Comparison of ENCODE assay signal across 11 mouse cellular contexts in genomic region chr17:29769143-29769542, GRCm38 (mm10). TPM values are rescaled to one million over a fixed set of nuclear protein-coding genes. Genes with fewer than 3 reads are reported as not detected.
DNase-seq lines count a peak whose midpoint lies in the region; ATAC-seq and TF ChIP-seq lines count a peak whose summit lies in the region.
"Had no signal": no experiment of that assay in that cellular context is flagged by ENCODE, and none has a peak within 500 bp of the region (broad histone marks: within the 10 kb centered on the region; RNA-seq: fewer than 3 reads in every experiment).

No protein-coding gene starts in this region.

- H3K4me2 ChIP-seq in midbrain, postnatal 0 days (ENCODE audit: low read depth, low read length, poor library complexity, severe bottlenecking) = no peak overlapping the region
- H3K4me2 ChIP-seq: forebrain, embryonic 13.5 days; limb, embryonic 15.5 days had no signal

- no peaks in the 10 kb centered on the region for H3K4me1 ChIP-seq in ES-Bruce4 (ENCODE audit: control insufficient read depth, insufficient read depth, low read length)
- H3K4me1 ChIP-seq in limb, embryonic 10.5 days = peaks cover 50% of the 10 kb centered on the region
- H3K4me1 ChIP-seq in small intestine, adult 2 months (ENCODE audit: control insufficient read depth, insufficient read depth, insufficient read length, low read length) = peaks cover 9% of the 10 kb centered on the region; the same call in 1 of the 2 replicates
- H3K4me1 ChIP-seq in midbrain, postnatal 0 days (ENCODE audit: insufficient read depth, low read length) = no peaks in the 10 kb centered on the region
- H3K4me1 ChIP-seq: forebrain, embryonic 13.5 days had no signal

- peak overlapping the region; percentile 31 for H3K4me3 ChIP-seq in ES-Bruce4 (ENCODE audit: low read depth, low read length)
- H3K4me3 ChIP-seq in limb, embryonic 10.5 days = no peak overlapping the region
- H3K4me3 ChIP-seq in small intestine, adult 2 months (ENCODE audit: low read depth, low read length) = no peak overlapping the region
- H3K4me3 ChIP-seq in midbrain, postnatal 0 days (ENCODE audit: low read depth, low read length) = no peak overlapping the region
- H3K4me3 ChIP-seq: forebrain, embryonic 13.5 days; limb, embryonic 15.5 days had no signal

- no peaks in the 10 kb centered on the region for H3K27me3 ChIP-seq in ES-Bruce4 (ENCODE audit: control insufficient read depth, insufficient read depth, low read length, poor library complexity, severe bottlenecking)
- peaks cover 12% of the 10 kb centered on the region; the same call in 1 of the 2 replicates for H3K27me3 ChIP-seq in limb, embryonic 10.5 days (ENCODE audit: low read depth, poor library complexity, severe bottlenecking)
- H3K27me3 ChIP-seq in small intestine, adult 2 months (ENCODE audit: control insufficient read depth, insufficient read depth, low read length) = no peaks in the 10 kb centered on the region
- no peaks in the 10 kb centered on the region for H3K27me3 ChIP-seq in midbrain, postnatal 0 days (ENCODE audit: insufficient read depth, low read length)
- H3K27me3 ChIP-seq: forebrain, embryonic 13.5 days; limb, embryonic 15.5 days had no signal

- H3K36me3 ChIP-seq in ES-Bruce4 (ENCODE audit: control insufficient read depth, insufficient read depth, low read length, poor library complexity, severe bottlenecking) = no peaks in the 10 kb centered on the region
- no peaks in the 10 kb centered on the region for H3K36me3 ChIP-seq in limb, embryonic 10.5 days
- no peaks in the 10 kb centered on the region for H3K36me3 ChIP-seq in small intestine, adult 2 months (ENCODE audit: control insufficient read depth, insufficient read depth, low read length)
- no peaks in the 10 kb centered on the region for H3K36me3 ChIP-seq in midbrain, postnatal 0 days (ENCODE audit: insufficient read depth, low read length)
- H3K36me3 ChIP-seq: limb, embryonic 15.5 days had no signal

- no peak for ATAC-seq in midbrain, postnatal 0 days (ENCODE audit: low FRiP score)

- DNase-seq in 416B (ENCODE audit: low read depth) = peak; percentile 68
- peak; percentile 44 for DNase-seq in limb, embryonic 10.5 days (ENCODE audit: low spot score)
- DNase-seq in frontal cortex, postnatal 14 days (ENCODE audit: low spot score in 2 of 2) = no peak
- no peak for DNase-seq in midbrain, postnatal 0 days (ENCODE audit: low spot score)
- no peak for DNase-seq in c-Kit-positive CD71-positive TER-119-positive erythroid progenitor cells, embryonic 14.5 days (ENCODE audit: low spot score)
- DNase-seq in heart, adult 18-20 months = no peak
- DNase-seq: cerebellum, adult 9-10 months had no signal

- no peak for TF ChIP-seq CTCF in ES-Bruce4 (IDR thresholded peaks at IDR 0.05; ENCODE audit: low read depth, low read length)
- no peak for TF ChIP-seq CTCF in small intestine, adult 2 months (IDR thresholded peaks at IDR 0.05; ENCODE audit: extremely low read depth, insufficient read length, insufficient replicate concordance, low read depth, low read length)
- TF ChIP-seq CTCF in midbrain, postnatal 0 days (IDR thresholded peaks at IDR 0.05) = no peak

- 0 out of 2 replicates have a peak overlapping the region, but pooled peaks have one; percentile 1 for H3K9ac ChIP-seq in ES-Bruce4 (ENCODE audit: low read depth, poor library complexity, severe bottlenecking)
- no peak overlapping the region for H3K9ac ChIP-seq in midbrain, postnatal 0 days (replicated peaks; ENCODE audit: low read length, poor library complexity, severe bottlenecking)
- H3K9ac ChIP-seq: forebrain, embryonic 13.5 days; limb, embryonic 15.5 days had no signal

- 57% methylated on average over 7 of the region's 7 CpGs for WGBS in limb, embryonic 10.5 days
- 23% methylated on average over 7 of the region's 7 CpGs for WGBS in small intestine, adult 2 months
- WGBS in midbrain, postnatal 0 days = 72% methylated on average over 7 of the region's 7 CpGs

- no peak for TF ChIP-seq POLR2A in ES-Bruce4 (IDR thresholded peaks at IDR 0.05; ENCODE audit: insufficient read depth, low read length)
- TF ChIP-seq POLR2A in small intestine, adult 2 months (IDR thresholded peaks at IDR 0.05; ENCODE audit: low read depth, low read length) = no peak

- TF ChIP-seq EP300 in ES-Bruce4 (IDR thresholded peaks at IDR 0.05; ENCODE audit: insufficient read depth, low read depth, low read length) = no peak

- no peaks in the 10 kb centered on the region for H3K9me3 ChIP-seq in ES-Bruce4 (replicated peaks; ENCODE audit: control insufficient read depth, insufficient read depth, low read length, poor library complexity, severe bottlenecking)
- no peaks in the 10 kb centered on the region for H3K9me3 ChIP-seq in limb, embryonic 10.5 days (replicated peaks)
- no peaks in the 10 kb centered on the region for H3K9me3 ChIP-seq in midbrain, postnatal 0 days (ENCODE audit: low read length)
- H3K9me3 ChIP-seq: forebrain, embryonic 13.5 days; limb, embryonic 15.5 days had no signal

- no peak overlapping the region for H3K27ac ChIP-seq in ES-Bruce4 (ENCODE audit: insufficient read depth, low read length)
- no peak overlapping the region for H3K27ac ChIP-seq in limb, embryonic 10.5 days
- H3K27ac ChIP-seq in small intestine, adult 2 months (ENCODE audit: insufficient read depth, low read depth, low read length) = 0 out of 2 replicates have a peak overlapping the region, but pooled peaks have one; percentile 31
- H3K27ac ChIP-seq in midbrain, postnatal 0 days (ENCODE audit: low read depth, low read length) = no peak overlapping the region
- H3K27ac ChIP-seq: limb, embryonic 15.5 days had no signal

RNA-seq across cellular contexts. Expression of gene Ccdc167, which starts 52.3 kb away (rescaled TPM):
- 14.5 and 15.7 TPM in 2 replicates for polyA plus RNA-seq in ES-Bruce4 (2011; ENCODE audit: insufficient read depth, insufficient read length, low read depth, missing spikeins)
- 16.2 and 21.4 TPM in 2 replicates for polyA plus RNA-seq in limb, embryonic 10.5 days (2016; fragmentation: Nextera tagmentation; extraction: Ambion mirVana)
- 2.0 and 2.7 TPM in 2 replicates for polyA plus RNA-seq in small intestine, adult 2 months (2012; rRNA removed)
- 9.0 and 9.4 TPM in 2 replicates for total RNA-seq in midbrain, postnatal 0 days (2014; rRNA removed)
- 8.3 and 8.6 TPM in 2 replicates for polyA plus RNA-seq in midbrain, postnatal 0 days (2015; fragmentation: Nextera tagmentation; extraction: Ambion mirVana)
- 10 to 100 TPM; 12.2 to 12.3 TPM for total RNA-seq in heart, adult 18-20 months (2021)

Comparison
In these comparisons a context has a peak if more than half of its experiments do, and no peak if none do; other contexts are left out.
1. DNase-seq: peak in 416B (single experiment) and limb, embryonic 10.5 days (single experiment); none in frontal cortex, postnatal 14 days (0 of 2), midbrain, postnatal 0 days (single experiment), c-Kit-positive CD71-positive TER-119-positive erythroid progenitor cells, embryonic 14.5 days (single experiment) and heart, adult 18-20 months (0 of 2).